Mouse (Mus musculus): ENCODE results near the gene Mup17. TPM values are rescaled to one million over a fixed set of nuclear protein-coding genes. Genes with fewer than 3 reads are reported as not detected.
"Not testable (repeated sequence)": the region's sequence is repeated elsewhere in the genome, so short reads cannot be mapped to it uniquely, and the experiment has no call there.

Mup17 gene
- not detected in 2 replicates for polyA plus RNA-seq (2015; fragmentation: Nextera tagmentation; extraction: Ambion mirVana)

GRCm38 (mm10) chr4:61595771-61596170 lies at the start of gene Mup17:
Mup17 (minus strand) TSS chr4:61595871.
- H3K27ac ChIP-seq (ENCODE audit: low read length); H3K9ac ChIP-seq (replicated peaks; ENCODE audit: low read depth, low read length); H3K27me3 ChIP-seq (replicated peaks; ENCODE audit: control insufficient read depth, insufficient read depth, low read length); H3K36me3 ChIP-seq (ENCODE audit: control insufficient read depth, insufficient read depth); H3K4me3 ChIP-seq (replicated peaks; ENCODE audit: low read length); H3K4me2 ChIP-seq (ENCODE audit: low read length); H3K9me3 ChIP-seq (ENCODE audit: control insufficient read depth, low read length); ATAC-seq; H3K4me1 ChIP-seq (replicated peaks; ENCODE audit: control insufficient read depth, insufficient read depth, low read length): not testable (repeated sequence)
- WGBS: 85% methylated on average over 3 of the region's 4 CpGs

- H3K4me2 ChIP-seq (ENCODE audit: low read length); H3K9me3 ChIP-seq (ENCODE audit: control insufficient read depth, low read length); H3K27ac ChIP-seq (ENCODE audit: low read length); H3K4me1 ChIP-seq (replicated peaks; ENCODE audit: control insufficient read depth, insufficient read depth, low read length); H3K9ac ChIP-seq (replicated peaks; ENCODE audit: low read depth, low read length); H3K27me3 ChIP-seq (replicated peaks; ENCODE audit: control insufficient read depth, insufficient read depth, low read length); ATAC-seq; H3K4me3 ChIP-seq (replicated peaks; ENCODE audit: low read length); H3K36me3 ChIP-seq (ENCODE audit: control insufficient read depth, insufficient read depth): not testable (repeated sequence)
- 90% methylated on average over 17 of the region's 19 CpGs for WGBS
These were observed 24.1 kb downstream of the Mup17 start for GRCm38 (mm10) chr4:61571561-61571960.

DNA sequence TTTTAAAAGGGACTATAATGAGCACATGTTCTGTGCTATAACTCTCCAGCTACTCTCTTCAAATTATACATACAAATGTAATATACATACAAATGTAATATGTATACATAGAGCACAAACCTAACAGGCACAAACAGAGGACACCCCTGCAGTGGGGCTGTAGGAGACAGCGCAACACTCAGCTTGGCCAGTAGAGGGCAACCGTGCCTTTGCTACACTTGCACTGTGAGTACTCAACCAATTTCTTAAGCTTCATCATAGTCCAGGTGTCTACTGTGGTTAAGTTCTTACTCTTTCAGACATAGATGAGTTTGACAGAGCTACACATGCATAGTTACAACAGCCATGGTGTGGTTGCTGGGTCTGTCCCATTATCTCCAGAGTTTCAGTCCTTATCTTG lies 39.8 kb downstream of the Mup17 start:
- H3K9me3 ChIP-seq (ENCODE audit: control insufficient read depth, low read length); H3K27ac ChIP-seq (ENCODE audit: low read length); H3K4me3 ChIP-seq (replicated peaks; ENCODE audit: low read length); H3K36me3 ChIP-seq (ENCODE audit: control insufficient read depth, insufficient read depth); H3K27me3 ChIP-seq (replicated peaks; ENCODE audit: control insufficient read depth, insufficient read depth, low read length); ATAC-seq; H3K4me2 ChIP-seq (ENCODE audit: low read length); H3K4me1 ChIP-seq (replicated peaks; ENCODE audit: control insufficient read depth, insufficient read depth, low read length); H3K9ac ChIP-seq (replicated peaks; ENCODE audit: low read depth, low read length): not testable (repeated sequence)
- 52% methylated on average over 2 of the region's 2 CpGs for WGBS

Other genes starting within 250 kb of the Mup17 start
- gene Mup15, start 156.1 kb downstream of the Mup17 start, polyA plus RNA-seq (2015; fragmentation: Nextera tagmentation; extraction: Ambion mirVana): not detected in 2 replicates
- not detected in 2 replicates for gene Mup16, start 76.3 kb downstream of the Mup17 start, polyA plus RNA-seq (2015; fragmentation: Nextera tagmentation; extraction: Ambion mirVana)
- gene Mup18, start 78.3 kb upstream of the Mup17 start, polyA plus RNA-seq (2015; fragmentation: Nextera tagmentation; extraction: Ambion mirVana): not detected in 2 replicates
- gene Mup19, start 186.4 kb upstream of the Mup17 start, polyA plus RNA-seq (2015; fragmentation: Nextera tagmentation; extraction: Ambion mirVana): not detected in 2 replicates
- not detected in 2 replicates for gene Mup5, start 239.4 kb upstream of the Mup17 start, polyA plus RNA-seq (2015; fragmentation: Nextera tagmentation; extraction: Ambion mirVana)